Mouse (Mus musculus): ENCODE measurements at regions not wholly inside any gene's neighbourhood (a gene's known extent, or its start where the extent isn't known, plus 50 kb on each side); places are given as distances from the start of the nearest gene placed in this dataset.
A peak's percentile ranks its signal among the peaks of the same experiment; 100 is the strongest.

DNA sequence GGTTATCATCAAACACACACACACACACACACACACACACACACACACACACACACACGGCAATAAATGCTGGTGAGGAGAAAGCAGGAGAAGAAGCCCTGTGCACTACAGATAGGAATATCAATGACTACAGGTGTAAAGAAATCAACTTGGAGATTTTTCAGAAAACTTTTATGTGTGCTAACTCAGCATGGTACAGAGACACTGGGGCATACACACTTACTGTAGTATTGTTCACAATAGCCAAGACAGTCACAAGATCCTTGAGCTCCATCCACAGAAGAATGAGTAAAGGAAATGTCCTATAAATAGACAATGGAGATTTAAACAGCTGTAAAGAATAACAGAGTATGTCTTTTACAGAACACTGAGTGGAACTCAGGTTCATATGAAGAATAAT lies 182.4 kb downstream of the Tm2d1 start:
- Histone ChIP-seq H3K4me2 (replicated peaks) (no peak overlapping the region), H3K4me3 (replicated peaks) (no peak overlapping the region), H3K4me1 (no peaks in the 10 kb centered on the region), H3K9ac (no peak overlapping the region), H3K27ac (replicated peaks) (no peak overlapping the region), H3K9me3 (replicated peaks) (no peaks in the 10 kb centered on the region), H3K36me3 (no peaks in the 10 kb centered on the region), H3K27me3 (no peaks in the 10 kb centered on the region)
- WGBS: 63% methylated on average over 1 of the region's 1 CpGs
- ATAC-seq (ENCODE audit: insufficient number of reproducible peaks, low FRiP score, low TSS enrichment, low read depth): no peak

DNA sequence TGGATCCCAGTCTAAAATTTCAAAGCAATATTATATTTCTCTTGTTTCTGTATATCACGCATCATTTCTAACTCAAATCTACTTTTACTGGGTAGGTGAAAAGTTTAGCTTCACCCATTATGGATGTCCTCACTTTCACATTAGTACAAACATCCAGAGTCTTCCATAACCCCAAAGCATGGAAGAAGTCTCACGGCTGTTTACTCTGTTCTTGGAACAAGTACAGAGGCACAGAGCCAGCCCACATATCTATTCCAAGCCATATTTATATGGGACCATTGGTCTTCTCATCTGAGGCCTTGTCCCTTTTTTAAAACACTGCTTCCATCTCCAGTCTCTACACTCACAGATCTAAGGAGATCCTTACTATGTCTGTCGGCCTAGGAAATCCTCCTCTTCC lies 192.8 kb downstream of the Tm2d1 start:
- no peak overlapping the region for H3K9ac ChIP-seq
- 63% methylated on average over 3 of the region's 3 CpGs for WGBS
- H3K27ac ChIP-seq (replicated peaks): no peak overlapping the region

GRCm38 (mm10) chr4:98189894-98190293 lies 193.2 kb downstream of the Tm2d1 start:
- Histone ChIP-seq H3K9ac (no peak overlapping the region), H3K36me3 (no peaks in the 10 kb centered on the region), H3K9me3 (replicated peaks) (no peaks in the 10 kb centered on the region), H3K4me3 (replicated peaks) (no peak overlapping the region), H3K4me1 (peaks cover 5% of the 10 kb centered on the region; the same call in 1 of the 2 replicates), H3K4me2 (replicated peaks) (no peak overlapping the region), H3K27ac (replicated peaks) (no peak overlapping the region; the same call in 1 of the 2 replicates), H3K27me3 (no peaks in the 10 kb centered on the region)
- no peak for ATAC-seq (ENCODE audit: insufficient number of reproducible peaks, low FRiP score, low TSS enrichment, low read depth)
- WGBS: 62% methylated on average over 1 of the region's 1 CpGs

More for the DNA sequence above, 192.8 kb downstream of the Tm2d1 start:
- Histone ChIP-seq H3K27me3 (no peaks in the 10 kb centered on the region), H3K4me3 (replicated peaks) (no peak overlapping the region), H3K36me3 (no peaks in the 10 kb centered on the region), H3K4me2 (replicated peaks) (no peak overlapping the region), H3K9me3 (replicated peaks) (no peaks in the 10 kb centered on the region), H3K4me1 (peaks cover 5% of the 10 kb centered on the region; the same call in 1 of the 2 replicates)
- ATAC-seq (ENCODE audit: insufficient number of reproducible peaks, low FRiP score, low TSS enrichment, low read depth): no peak

GRCm38 (mm10) chr4:98188944-98189343 lies 194.2 kb downstream of the Tm2d1 start:
- Histone ChIP-seq H3K4me1 (peaks cover 5% of the 10 kb centered on the region; the same call in 1 of the 2 replicates), H3K27ac (replicated peaks) (peak overlapping the region; percentile 44; the same call in 1 of the 2 replicates)
- peak; percentile 47; the same call in 1 of the 2 replicates for ATAC-seq (ENCODE audit: insufficient number of reproducible peaks, low FRiP score, low TSS enrichment, low read depth)

DNA sequence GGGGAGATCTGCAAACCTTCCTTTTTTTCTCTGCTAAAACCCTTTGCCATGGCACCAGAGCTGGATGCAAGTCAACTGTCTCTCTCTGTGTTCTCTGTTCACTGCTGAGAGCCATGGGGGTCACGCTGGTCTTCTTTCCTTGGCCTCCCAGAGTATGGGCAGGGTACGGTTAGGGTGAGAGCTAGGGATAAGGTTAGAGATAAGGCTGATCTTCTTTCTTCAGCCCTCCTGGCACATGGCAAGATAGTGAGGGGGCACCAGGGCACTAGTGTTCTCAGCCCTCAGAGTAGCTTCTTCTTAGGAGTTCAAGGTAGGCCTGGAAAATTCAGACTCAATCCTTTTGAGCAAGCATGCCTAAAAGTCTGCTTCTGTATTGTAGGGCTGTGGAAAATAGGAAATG lies 196.1 kb downstream of the Tm2d1 start:
- no peak overlapping the region for H3K9ac ChIP-seq
- ATAC-seq (ENCODE audit: insufficient number of reproducible peaks, low FRiP score, low TSS enrichment, low read depth): no peak
- 96% methylated on average over 2 of the region's 2 CpGs for WGBS

More at GRCm38 (mm10) chr4:98188944-98189343, 194.2 kb downstream of the Tm2d1 start:
- no peaks in the 10 kb centered on the region for H3K27me3 ChIP-seq
- 46% methylated on average over 7 of the region's 7 CpGs for WGBS
- H3K36me3 ChIP-seq: no peaks in the 10 kb centered on the region
- no peak overlapping the region for H3K4me2 ChIP-seq (replicated peaks)
- no peak overlapping the region for H3K9ac ChIP-seq
- H3K4me3 ChIP-seq (replicated peaks): no peak overlapping the region
- H3K9me3 ChIP-seq (replicated peaks): no peaks in the 10 kb centered on the region

DNA sequence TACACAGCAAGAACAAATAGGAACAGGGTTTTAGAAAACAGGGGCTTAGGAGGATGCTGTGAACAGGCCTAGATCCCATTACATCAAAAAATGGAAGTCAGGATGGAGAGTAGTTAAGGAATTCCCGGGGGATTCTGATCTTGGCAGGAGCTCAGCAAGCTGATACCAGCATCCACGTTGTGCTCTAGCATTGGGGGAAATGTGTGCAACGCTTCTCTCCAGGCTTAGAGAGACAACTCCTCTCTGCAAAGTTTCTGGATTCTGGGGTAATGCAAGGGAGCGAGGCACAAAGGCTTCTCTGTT lies 201.1 kb downstream of the Tm2d1 start:
- 23% methylated on average over 4 of the region's 4 CpGs for WGBS
- no peak overlapping the region for H3K4me3 ChIP-seq (replicated peaks)
- H3K4me2 ChIP-seq (replicated peaks): peak overlapping the region; percentile 17; the same call in 1 of the 2 replicates
- ATAC-seq (ENCODE audit: insufficient number of reproducible peaks, low FRiP score, low TSS enrichment, low read depth): peak; percentile 43
- H3K9ac ChIP-seq: no peak overlapping the region
- peak overlapping the region; percentile 74 for H3K27ac ChIP-seq (replicated peaks)
- no peaks in the 10 kb centered on the region for H3K9me3 ChIP-seq (replicated peaks)
- peaks cover 21% of the 10 kb centered on the region for H3K4me1 ChIP-seq
- H3K27me3 ChIP-seq: no peaks in the 10 kb centered on the region
- no peaks in the 10 kb centered on the region for H3K36me3 ChIP-seq

More for the DNA sequence above, 196.1 kb downstream of the Tm2d1 start:
- Histone ChIP-seq H3K4me2 (replicated peaks) (no peak overlapping the region), H3K4me1 (peaks cover 8% of the 10 kb centered on the region), H3K27ac (replicated peaks) (no peak overlapping the region), H3K36me3 (no peaks in the 10 kb centered on the region), H3K9me3 (replicated peaks) (no peaks in the 10 kb centered on the region), H3K27me3 (no peaks in the 10 kb centered on the region), H3K4me3 (replicated peaks) (no peak overlapping the region)

GRCm38 (mm10) chr4:98181185-98182052 lies 201.7 kb downstream of the Tm2d1 start:
- ATAC-seq (ENCODE audit: insufficient number of reproducible peaks, low FRiP score, low TSS enrichment, low read depth): peak; percentile 73
- Histone ChIP-seq H3K4me1 (peaks cover 21% of the 10 kb centered on the region), H3K4me2 (replicated peaks) (peak overlapping the region; percentile 17; the same call in 1 of the 2 replicates), H3K27me3 (no peaks in the 10 kb centered on the region), H3K4me3 (replicated peaks) (no peak overlapping the region), H3K9ac (no peak overlapping the region), H3K36me3 (no peaks in the 10 kb centered on the region), H3K27ac (replicated peaks) (peak overlapping the region; percentile 74), H3K9me3 (replicated peaks) (no peaks in the 10 kb centered on the region)
- WGBS: 34% methylated on average over 12 of the region's 12 CpGs

- Histone ChIP-seq H3K4me1 (peaks cover 21% of the 10 kb centered on the region), H3K27me3 (no peaks in the 10 kb centered on the region), H3K4me2 (replicated peaks) (peak overlapping the region; percentile 24; the same call in 1 of the 2 replicates), H3K4me3 (replicated peaks) (no peak overlapping the region), H3K36me3 (no peaks in the 10 kb centered on the region), H3K9ac (no peak overlapping the region), H3K27ac (replicated peaks) (peak overlapping the region; percentile 31; the same call in 1 of the 2 replicates), H3K9me3 (replicated peaks) (no peaks in the 10 kb centered on the region)
- ATAC-seq (ENCODE audit: insufficient number of reproducible peaks, low FRiP score, low TSS enrichment, low read depth): no peak
- WGBS: 23% methylated on average over 10 of the region's 10 CpGs
These were observed 202.8 kb downstream of the Tm2d1 start for GRCm38 (mm10) chr4:98180336-98180735.
